Mouse (Mus musculus) layer of hippocampus, postnatal 25 days (tissue): Measurements from ENCODE around the gene Mettl18. TPM values are rescaled to one million over a fixed set of nuclear protein-coding genes. Genes with fewer than 3 reads are reported as not detected.

Experiments used
- DNase-seq, 2 experiments: peaks; one replicate each; pipeline ENCODE4 v3.0.0; 2022; ENCODE audit warnings: mixed read lengths in 2 of 2, low spot score in 1 of 2; ENCODE audit errors: extremely low spot score in 1 of 2
- total RNA-seq, 2 experiments: library from RNA; stranded (reverse); gene quantifications; 2 replicates each; pipeline ENCODE4 v1.2.3; 2021

Mettl18 gene
- total RNA-seq, 2 experiments from 2014 or later: 5.9 to 6.2 TPM

DNA sequence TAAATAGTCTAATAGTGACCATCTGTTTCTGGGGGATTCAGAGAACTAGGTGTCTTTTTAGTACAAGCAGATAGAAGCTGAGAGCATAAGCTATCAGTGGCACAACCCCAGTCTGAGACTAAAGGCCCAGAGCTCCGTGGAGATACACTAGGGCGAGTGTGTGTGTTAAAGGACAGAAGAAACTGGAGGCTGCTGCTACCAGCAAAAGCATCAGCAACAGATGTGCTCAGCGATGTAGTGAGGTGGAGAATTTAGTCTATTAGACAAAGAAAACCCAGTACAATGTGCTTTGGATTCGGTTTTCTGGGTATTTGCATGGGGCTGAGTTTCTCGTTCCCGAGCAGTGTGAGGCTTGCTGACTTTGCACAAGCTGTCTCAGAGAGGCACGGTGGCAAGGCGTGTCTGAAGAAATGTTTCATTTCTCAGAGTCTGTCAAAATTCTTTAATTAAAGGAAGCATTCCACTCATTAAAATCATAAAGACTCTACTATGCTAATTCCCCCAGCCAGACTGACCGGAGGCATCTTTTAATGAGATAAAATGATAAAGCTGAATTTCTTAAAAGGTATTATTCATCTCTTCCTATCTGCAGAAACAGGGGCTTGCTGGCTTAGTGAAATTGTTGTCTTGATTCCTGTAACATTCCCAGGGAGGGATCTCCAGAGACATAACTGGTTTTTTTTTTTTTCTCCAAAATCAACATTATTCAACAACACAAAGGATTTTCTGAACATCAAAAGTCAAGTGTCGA is 45.9 kb downstream of the Mettl18 start:
- no peak for DNase-seq

DNA sequence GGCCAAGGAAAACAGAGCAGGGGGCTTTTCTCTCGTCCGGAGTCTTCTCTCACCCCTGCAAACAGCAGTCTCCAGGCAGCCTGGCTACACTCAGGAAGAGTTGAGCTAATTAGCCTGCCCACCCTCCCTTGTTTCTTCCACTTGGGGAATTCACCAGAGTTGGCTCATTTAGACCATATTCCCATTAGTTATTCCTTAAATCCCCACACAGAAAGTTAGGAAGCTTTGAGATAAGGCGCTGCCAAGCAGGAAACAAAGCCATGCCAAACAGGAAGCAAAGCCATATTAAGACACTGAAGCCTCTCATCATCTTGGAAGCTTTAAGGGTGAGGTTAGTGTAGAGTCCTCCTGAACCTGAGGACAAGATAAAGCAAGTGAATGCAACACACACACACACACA is 48.9 kb downstream of the Mettl18 start:
- no peak for DNase-seq

Other genes starting within 250 kb of the Mettl18 start
- gene Kifap3, start 215.3 kb upstream of the Mettl18 start, total RNA-seq: 100 to 1,000 TPM; 183 to 193 TPM
- 10 to 100 TPM; 18.3 to 23.5 TPM for gene Scyl3, start 65.8 kb upstream of the Mettl18 start, total RNA-seq
- 1 to 10 TPM in 1 of 2 experiments, under 1 TPM in 1; 0.70 to 2.0 TPM for gene BC055324, start 93 bp upstream of the Mettl18 start, total RNA-seq
- not detected for gene Sele, start 53.3 kb downstream of the Mettl18 start, total RNA-seq
- not detected for gene Sell, start 67.1 kb downstream of the Mettl18 start, total RNA-seq
- gene Selp, start 120.4 kb downstream of the Mettl18 start, total RNA-seq: not detected
- under 1 TPM; 0.57 to 0.68 TPM for gene F5, start 156.9 kb downstream of the Mettl18 start, total RNA-seq